Mouse (Mus musculus) intestine, embryonic 14.5 days (tissue): Measurements from ENCODE around the gene Prmt1. TPM values are rescaled to one million over a fixed set of nuclear protein-coding genes. Genes with fewer than 3 reads are reported as not detected.

Experiments used
- ATAC-seq: fragments of 200-750 bp; cut with Nextera tagmentation; replicated peaks from 2 replicates; pipeline ENCODE4 v1.8.0; 2017; ENCODE audit warnings: low read depth, moderate number of reproducible peaks, moderate TSS enrichment, moderate library complexity; ENCODE audit not compliant: low FRiP score, low TSS enrichment
- DNase-seq: peaks from one replicate; pipeline ENCODE4 v3.0.0-alpha.2; 2018; ENCODE audit warnings: low spot score
- H3K27ac ChIP-seq: fragments of 300-500 bp; sonication (generic); 2 replicates; pipeline ENCODE4 v1.5.1; 2014; ENCODE audit warnings: low read depth, mild to moderate bottlenecking, control low read depth
- H3K27me3 ChIP-seq: fragments of 300-500 bp; sonication (generic); replicated peaks from 2 replicates; pipeline ENCODE4 v1.6.1; 2014; ENCODE audit warnings: low read length, control low read depth; ENCODE audit not compliant: control insufficient read depth, insufficient read depth
- H3K36me3 ChIP-seq: fragments of 300-500 bp; sonication (generic); 2 replicates; pipeline ENCODE4 v1.6.1; 2014; ENCODE audit warnings: low read length, control low read depth; ENCODE audit not compliant: control insufficient read depth, insufficient read depth
- H3K4me1 ChIP-seq: fragments of 300-500 bp; sonication (generic); replicated peaks from 2 replicates; pipeline ENCODE4 v1.6.1; 2014; ENCODE audit warnings: low read length, control low read depth, mixed read lengths; ENCODE audit not compliant: control insufficient read depth, insufficient read depth
- H3K4me2 ChIP-seq: fragments of 300-500 bp; sonication (generic); 2 replicates; pipeline ENCODE4 v1.6.1; 2014; ENCODE audit warnings: low read length
- H3K4me3 ChIP-seq: fragments of 300-500 bp; sonication (generic); 2 replicates; pipeline ENCODE4 v1.5.1; 2014; ENCODE audit warnings: low read depth, low read length, control low read depth, mixed read lengths
- H3K9ac ChIP-seq: fragments of 300-500 bp; sonication (generic); 2 replicates; pipeline ENCODE4 v1.6.1; 2014; ENCODE audit warnings: mild to moderate bottlenecking, low read length
- H3K9me3 ChIP-seq: fragments of 300-500 bp; sonication (generic); 2 replicates; pipeline ENCODE4 v1.6.1; 2016; ENCODE audit warnings: low read length, control low read depth; ENCODE audit not compliant: control insufficient read depth
- WGBS: fragments of 180-500 bp; shearing (Covaris S2); extraction: QIAGEN DNeasy Blood & Tissue Kit; methylation state at CpG from one replicate; pipeline ENCODE4 v1.1.7; 2014; 5-methylcytosine and 5-hydroxymethylcytosine counted together
- polyA plus RNA-seq: library from polyadenylated mRNA; unstranded; fragments of >200 nt; fragmentation: Nextera tagmentation; extraction: Ambion mirVana; gene quantifications from 2 replicates; pipeline ENCODE4 v1.2.1, GENCODE M21; 2014

Prmt1 gene
- polyA plus RNA-seq, 1 experiment from 2014 or later = 211 TPM

DNA sequence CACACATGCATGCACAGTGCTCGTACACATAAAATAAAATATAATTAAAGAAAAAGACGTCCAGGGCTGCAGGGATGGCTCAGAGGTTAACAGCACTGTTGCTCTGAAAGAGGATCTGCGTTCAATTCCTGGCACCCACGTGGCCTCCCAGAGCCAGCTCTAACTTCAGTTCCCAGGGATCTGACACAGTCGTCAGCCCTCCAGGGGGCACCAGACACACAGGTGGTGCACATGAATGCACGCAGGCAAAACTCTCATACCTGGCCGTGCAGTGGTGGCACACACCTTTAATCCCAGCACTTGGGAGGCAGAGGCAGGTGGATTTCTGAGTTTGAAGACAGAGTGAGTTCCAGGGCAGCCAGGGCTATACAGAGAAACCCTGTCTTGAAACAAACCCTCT, 20.4 kb downstream of the Prmt1 start:
- no peak overlapping the region for H3K4me3 ChIP-seq
- DNase-seq = no peak
- 76% methylated on average over 7 of the region's 7 CpGs for WGBS

GRCm38 (mm10) chr7:44964990-44965389, 21.4 kb downstream of the Prmt1 start:
- Histone ChIP-seq H3K4me2 (no peak overlapping the region), H3K9me3 (no peaks in the 10 kb centered on the region), H3K27me3 (no peaks in the 10 kb centered on the region), H3K36me3 (peaks cover 29% of the 10 kb centered on the region), H3K27ac (no peak overlapping the region), H3K4me1 (no peaks in the 10 kb centered on the region), H3K4me3 (no peak overlapping the region), H3K9ac (no peak overlapping the region)
- 95% methylated on average over 13 of the region's 13 CpGs for whole genome bisulfite sequencing
- no peak for DNase-seq
- ATAC-seq = no peak

More for the DNA sequence above, 20.4 kb downstream of the Prmt1 start:
- no peaks in the 10 kb centered on the region for H3K9me3 ChIP-seq
- H3K27ac ChIP-seq = no peak overlapping the region
- peaks cover 2% of the 10 kb centered on the region for H3K4me1 ChIP-seq
- peaks cover 24% of the 10 kb centered on the region for H3K36me3 ChIP-seq
- H3K27me3 ChIP-seq = no peaks in the 10 kb centered on the region
- ATAC-seq = no peak
- no peak overlapping the region for H3K9ac ChIP-seq
- H3K4me2 ChIP-seq = no peak overlapping the region

DNA sequence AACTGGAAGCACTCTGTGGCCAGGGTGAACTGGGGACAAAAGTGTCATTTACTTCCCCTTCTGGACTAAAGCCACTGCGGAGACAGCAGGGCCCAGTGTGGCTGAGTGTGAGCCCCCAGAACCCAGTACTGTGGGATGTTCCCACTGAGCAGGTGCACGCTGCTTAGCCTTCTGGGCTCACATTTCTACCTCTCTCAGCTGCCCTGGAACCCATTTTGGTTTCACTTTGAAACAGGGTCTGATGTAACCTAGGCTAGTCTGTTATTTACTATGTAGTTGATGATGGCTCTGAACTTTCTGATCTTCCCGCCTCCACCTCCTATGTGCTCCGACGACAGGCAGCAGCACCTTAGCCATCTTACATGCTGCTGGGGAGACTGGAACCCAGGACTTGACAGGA, 23.5 kb downstream of the Prmt1 start:
- Histone ChIP-seq H3K4me2 (no peak overlapping the region), H3K9me3 (no peaks in the 10 kb centered on the region), H3K9ac (no peak overlapping the region), H3K27ac (no peak overlapping the region), H3K27me3 (no peaks in the 10 kb centered on the region), H3K4me3 (no peak overlapping the region), H3K36me3 (peaks cover 29% of the 10 kb centered on the region), H3K4me1 (no peaks in the 10 kb centered on the region)
- no peak for DNase-seq
- no peak for ATAC-seq
- WGBS = 90% methylated on average over 5 of the region's 5 CpGs

DNA sequence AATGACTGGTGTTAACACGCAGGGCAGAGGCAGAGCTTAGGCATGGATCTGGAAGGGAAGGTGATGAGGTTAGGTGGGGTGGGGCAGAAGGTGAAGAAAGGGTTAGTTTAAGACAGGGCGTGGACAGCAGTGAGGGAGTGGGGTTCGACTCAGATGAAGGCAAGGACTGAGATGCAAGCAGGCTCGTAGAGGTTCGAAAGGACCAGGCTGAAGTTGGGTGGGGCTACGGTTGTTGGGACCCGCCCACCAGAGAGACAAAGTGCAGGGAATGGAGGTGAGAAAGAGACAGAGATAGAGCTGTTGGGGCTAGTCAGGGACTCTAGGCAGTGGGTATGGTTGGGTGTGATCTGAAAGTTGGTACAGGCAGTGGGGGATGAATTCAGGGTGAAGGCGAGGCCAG, 24.0 kb downstream of the Prmt1 start:
- DNase-seq (no peak), ATAC-seq (no peak)
- Histone ChIP-seq H3K9me3 (no peaks in the 10 kb centered on the region), H3K36me3 (peaks cover 29% of the 10 kb centered on the region), H3K27me3 (no peaks in the 10 kb centered on the region), H3K27ac (no peak overlapping the region), H3K4me2 (no peak overlapping the region), H3K9ac (no peak overlapping the region), H3K4me3 (no peak overlapping the region), H3K4me1 (no peaks in the 10 kb centered on the region)
- 60% methylated on average over 8 of the region's 8 CpGs for WGBS

- Histone ChIP-seq H3K9me3 (no peaks in the 10 kb centered on the region), H3K9ac (no peak overlapping the region), H3K4me2 (no peak overlapping the region), H3K4me1 (no peaks in the 10 kb centered on the region), H3K4me3 (no peak overlapping the region), H3K27me3 (no peaks in the 10 kb centered on the region), H3K36me3 (peaks cover 24% of the 10 kb centered on the region), H3K27ac (no peak overlapping the region)
- ATAC-seq (no peak), DNase-seq (no peak)
- WGBS = 88% methylated on average over 13 of the region's 13 CpGs
These were observed 25.9 kb downstream of the Prmt1 start for GRCm38 (mm10) chr7:44960512-44960910.

DNA sequence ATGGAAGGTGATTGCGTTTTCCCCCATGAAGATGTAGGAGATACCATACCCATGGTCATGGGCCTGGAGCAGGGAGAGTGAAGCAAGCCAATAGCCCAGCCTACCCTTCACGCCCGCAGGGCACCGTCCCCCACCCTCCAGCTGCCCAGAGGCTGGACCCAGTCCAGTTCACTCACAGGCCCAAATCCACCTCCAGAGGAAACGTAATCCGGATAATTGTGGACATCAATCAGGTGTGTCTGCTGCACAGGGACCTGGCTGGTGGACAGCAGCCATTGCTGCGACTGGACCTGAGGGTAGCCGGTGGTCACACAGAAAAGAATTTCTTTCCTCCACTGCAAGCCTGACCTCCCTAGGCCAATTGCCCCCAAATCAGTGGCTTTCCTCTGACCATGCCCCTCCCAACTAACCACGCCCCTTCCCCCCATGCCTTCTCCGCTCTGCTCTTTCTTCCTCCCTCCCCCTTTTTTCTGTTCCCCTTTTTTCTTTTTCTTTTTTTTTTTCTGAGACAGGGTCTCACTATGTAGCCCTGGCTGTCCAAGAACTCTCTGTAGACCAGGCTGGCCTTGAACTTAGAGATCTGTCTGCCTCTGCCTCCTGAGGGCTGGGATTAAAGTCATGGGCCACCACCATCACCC, 26.4 kb downstream of the Prmt1 start:
- Histone ChIP-seq H3K27me3 (no peaks in the 10 kb centered on the region), H3K4me1 (no peaks in the 10 kb centered on the region), H3K9me3 (no peaks in the 10 kb centered on the region), H3K27ac (no peak overlapping the region), H3K9ac (no peak overlapping the region), H3K4me2 (no peak overlapping the region), H3K36me3 (peaks cover 21% of the 10 kb centered on the region), H3K4me3 (no peak overlapping the region)
- WGBS = 85% methylated on average over 10 of the region's 10 CpGs
- ATAC-seq (no peak), DNase-seq (no peak)

GRCm38 (mm10) chr7:44959281-44959680, 27.1 kb downstream of the Prmt1 start:
- H3K4me3 ChIP-seq = no peak overlapping the region
- no peaks in the 10 kb centered on the region for H3K9me3 ChIP-seq
- H3K4me2 ChIP-seq = no peak overlapping the region
- no peak overlapping the region for H3K9ac ChIP-seq
- H3K27ac ChIP-seq = no peak overlapping the region
- peaks cover 20% of the 10 kb centered on the region for H3K36me3 ChIP-seq
- ATAC-seq (no peak), DNase-seq (no peak)
- 81% methylated on average over 8 of the region's 8 CpGs for WGBS
- no peaks in the 10 kb centered on the region for H3K4me1 ChIP-seq
- no peaks in the 10 kb centered on the region for H3K27me3 ChIP-seq

- peaks cover 17% of the 10 kb centered on the region for H3K36me3 ChIP-seq
- 54% methylated on average over 7 of the region's 7 CpGs for WGBS
- ATAC-seq (no peak), DNase-seq (no peak)
- H3K4me1 ChIP-seq = no peaks in the 10 kb centered on the region
- H3K4me2 ChIP-seq = no peak overlapping the region
- no peaks in the 10 kb centered on the region for H3K9me3 ChIP-seq
- no peak overlapping the region for H3K4me3 ChIP-seq
- H3K27ac ChIP-seq = no peak overlapping the region
- no peaks in the 10 kb centered on the region for H3K27me3 ChIP-seq
- H3K9ac ChIP-seq = no peak overlapping the region
These were observed 28.2 kb downstream of the Prmt1 start for GRCm38 (mm10) chr7:44958208-44958607.

DNA sequence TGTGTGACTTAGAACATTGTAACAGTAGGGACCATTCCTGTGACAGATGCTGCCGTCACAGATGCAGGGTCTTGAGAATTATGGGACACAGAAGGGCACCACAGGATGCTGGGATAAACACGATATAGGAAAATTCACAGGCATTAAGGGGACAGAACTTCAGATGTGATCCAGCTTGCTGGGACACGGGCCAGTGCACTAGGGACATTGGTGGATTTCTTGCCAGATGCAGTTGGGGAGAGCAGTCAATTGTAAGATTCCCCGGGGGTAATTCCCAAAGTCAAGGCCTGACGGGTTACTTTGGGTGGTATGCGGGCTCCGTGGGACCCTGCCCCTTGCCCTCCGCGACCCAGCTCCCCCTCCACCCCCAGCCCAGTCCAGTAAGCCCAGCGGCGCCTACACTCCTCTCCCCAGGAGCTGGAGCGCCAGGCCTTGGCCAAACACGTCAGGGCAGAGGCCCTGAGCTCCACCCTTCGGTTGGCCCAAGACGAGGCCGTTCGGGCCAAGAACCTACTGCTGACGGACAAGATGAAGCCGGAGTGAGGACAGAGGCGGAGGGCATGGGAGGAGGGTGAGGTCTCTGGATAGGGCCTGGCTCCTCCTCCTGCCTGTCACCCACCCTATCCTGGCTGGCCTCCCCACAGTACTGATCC, 29.1 kb downstream of the Prmt1 start:
- no peak for ATAC-seq
- WGBS = 77% methylated on average over 20 of the region's 20 CpGs
- no peak overlapping the region for H3K4me2 ChIP-seq
- no peak overlapping the region for H3K27ac ChIP-seq
- no peaks in the 10 kb centered on the region for H3K9me3 ChIP-seq
- H3K4me3 ChIP-seq = no peak overlapping the region
- no peak overlapping the region for H3K9ac ChIP-seq
- H3K4me1 ChIP-seq = no peaks in the 10 kb centered on the region
- no peaks in the 10 kb centered on the region for H3K27me3 ChIP-seq
- H3K36me3 ChIP-seq = peaks cover 13% of the 10 kb centered on the region; the same call in 1 of the 2 replicates
- DNase-seq = no peak
